Mouse (Mus musculus) Muller cell, postnatal 12 days (primary cell): ENCODE measurements around the gene Gm9803.
"Not testable (repeated sequence)": the region's sequence is repeated elsewhere in the genome, so short reads cannot be mapped to it uniquely, and the experiment has no call there.

ENCODE experiments used
- DNase-seq: peaks from one replicate; pipeline ENCODE4 v3.0.0-alpha.2; 2015; ENCODE audit errors: inconsistent ontology term

The Gm9803 gene

GRCm38 (mm10) chr10:43523931-43524330 is at the start of gene Gm9803:
Gm9803 (plus strand) TSS chr10:43524084.
- DNase-seq, result not testable (repeated sequence)

GRCm38 (mm10) chr10:43475376-43475775 is 48.5 kb upstream of the Gm9803 start:
- no peak for DNase-seq

- DNase-seq, result no peak
Measured at GRCm38 (mm10) chr10:43477459-43477858, 46.4 kb upstream of the Gm9803 start.

GRCm38 (mm10) chr10:43477865-43478681 is 45.8 kb upstream of the Gm9803 start:
- DNase-seq, result peak; percentile 73

- DNase-seq, result peak; percentile 62
Measured at GRCm38 (mm10) chr10:43478751-43479435, 45.0 kb upstream of the Gm9803 start, which contains the start of gene Bend3. Bend3 (plus strand) TSS chr10:43478831.

GRCm38 (mm10) chr10:43479436-43480157 is 44.3 kb upstream of the Gm9803 start:
- peak; percentile 91 for DNase-seq

GRCm38 (mm10) chr10:43480227-43480849 is 43.5 kb upstream of the Gm9803 start:
- DNase-seq, result peak; percentile 30

- no peak for DNase-seq
Measured at GRCm38 (mm10) chr10:43481179-43481578, 42.7 kb upstream of the Gm9803 start.

- DNase-seq, result no peak
Measured at GRCm38 (mm10) chr10:43482021-43482420, 41.9 kb upstream of the Gm9803 start.

GRCm38 (mm10) chr10:43483426-43483995 is 40.4 kb upstream of the Gm9803 start:
- DNase-seq, result peak; percentile 40

GRCm38 (mm10) chr10:43485751-43486268 is 38.1 kb upstream of the Gm9803 start:
- no peak for DNase-seq

- DNase-seq, result no peak
Measured at GRCm38 (mm10) chr10:43487441-43488010, 36.4 kb upstream of the Gm9803 start.

GRCm38 (mm10) chr10:43488258-43488657 is 35.6 kb upstream of the Gm9803 start:
- no peak for DNase-seq

GRCm38 (mm10) chr10:43489139-43489538 is 34.7 kb upstream of the Gm9803 start:
- DNase-seq, result no peak

GRCm38 (mm10) chr10:43489550-43489949 is 34.3 kb upstream of the Gm9803 start:
- DNase-seq, result peak; percentile 40

- DNase-seq, result no peak
Measured at GRCm38 (mm10) chr10:43490034-43490433, 33.9 kb upstream of the Gm9803 start.

GRCm38 (mm10) chr10:43490846-43491245 is 33.0 kb upstream of the Gm9803 start:
- DNase-seq, result no peak

- no peak for DNase-seq
Measured at GRCm38 (mm10) chr10:43502599-43502998, 21.3 kb upstream of the Gm9803 start.

GRCm38 (mm10) chr10:43504291-43504690 is 19.6 kb upstream of the Gm9803 start:
- no peak for DNase-seq

- DNase-seq, result no peak
Measured at GRCm38 (mm10) chr10:43507051-43507450, 16.8 kb upstream of the Gm9803 start.

GRCm38 (mm10) chr10:43509228-43509627 is 14.7 kb upstream of the Gm9803 start:
- no peak for DNase-seq
